Mouse (Mus musculus) heart, adult 2 months (tissue): ENCODE results near the gene Rbp4.

Experiments used
- CTCF ChIP-seq: fragments of 200-600 bp; IDR thresholded peaks from 2 replicates; pipeline ENCODE4 v1.8.1; 2022; ENCODE audit warnings: antibody characterized with exemption, mild to moderate bottlenecking, moderate library complexity
- EP300 ChIP-seq: fragments of 200-500 bp; IDR thresholded peaks from 2 replicates; pipeline ENCODE4 v1.6.1; 2011; ENCODE audit warnings: low read depth, low read length, control low read depth; ENCODE audit not compliant: insufficient read depth
- POLR2A ChIP-seq: fragments of 200-500 bp; IDR thresholded peaks from 2 replicates; pipeline ENCODE4 v1.6.1; 2011; ENCODE audit warnings: mild to moderate bottlenecking, low read depth, low read length, control low read depth; ENCODE audit not compliant: insufficient read depth

DNA sequence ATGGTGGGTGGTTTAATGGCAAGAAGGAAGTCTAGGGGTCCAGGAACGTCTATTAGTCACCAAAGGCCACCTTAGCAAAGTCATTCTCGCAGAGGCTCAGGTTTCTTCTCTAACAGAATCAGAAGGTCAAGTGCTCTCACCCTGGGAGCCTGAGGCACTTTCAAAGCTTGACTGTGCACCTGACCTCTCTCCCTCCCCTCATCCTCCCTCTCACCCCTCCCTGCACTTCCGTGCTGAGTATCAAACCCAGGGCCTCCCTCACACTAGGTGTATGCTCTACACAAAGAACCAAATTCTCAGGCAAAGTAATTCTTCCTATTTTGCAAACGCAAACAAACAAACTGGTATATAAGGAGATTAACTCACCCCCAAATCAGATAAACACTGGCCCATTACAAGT is 28.9 kb downstream of the Rbp4 start:
- TF ChIP-seq POLR2A (no peak), CTCF (no peak), EP300 (no peak)
